Mouse (Mus musculus) right cerebral cortex, postnatal 10 days (tissue): ENCODE measurements around the gene Fas.

Source experiments
- DNase-seq, 2 experiments: peaks; one replicate each; pipeline ENCODE4 v3.0.0; 2021; ENCODE audit warnings: low spot score in 2 of 2

Fas gene

DNA sequence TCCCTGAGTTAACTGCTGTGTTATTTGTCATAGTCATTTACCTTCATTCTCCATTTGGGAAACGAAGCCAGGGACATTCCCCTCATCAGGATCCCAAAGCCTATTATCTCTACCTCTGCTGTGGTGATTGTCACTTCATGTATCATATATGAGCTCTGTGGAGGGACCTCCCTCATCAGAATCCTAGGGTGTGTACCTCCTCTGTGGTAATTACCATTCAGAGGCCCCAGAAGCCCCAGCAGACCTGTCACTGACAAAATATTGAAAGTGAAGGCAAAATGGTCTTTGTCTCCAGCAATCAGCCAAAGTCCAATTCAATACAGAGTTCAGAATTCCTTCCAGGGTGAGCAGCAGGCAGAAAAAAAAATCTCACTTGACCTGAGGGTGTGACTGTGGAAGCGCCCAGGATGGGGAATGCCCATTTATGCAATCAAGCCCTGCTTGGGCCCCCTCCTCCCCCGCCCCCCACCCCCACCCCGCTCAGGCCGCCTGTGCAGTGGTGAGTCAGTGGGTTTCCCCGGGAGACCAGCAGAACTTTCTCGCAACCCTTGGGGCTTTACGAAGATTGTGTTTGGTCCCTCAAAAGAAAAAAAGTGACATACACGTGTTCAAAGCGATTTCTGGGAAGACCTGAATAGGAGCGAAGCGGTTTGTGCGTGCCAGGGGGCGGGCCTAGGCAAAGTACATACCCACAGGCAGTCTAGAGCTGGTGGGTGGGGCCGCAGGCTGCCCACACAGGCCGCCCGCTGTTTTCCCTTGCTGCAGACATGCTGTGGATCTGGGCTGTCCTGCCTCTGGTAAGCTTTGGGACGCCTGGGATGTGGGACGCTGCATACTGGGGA, at the start of gene Fas:
Gene Fas (plus strand): TSS at position 719 of the 842 bp plus-strand sequence.
- peak; percentile 51 to 57 for DNase-seq

DNA sequence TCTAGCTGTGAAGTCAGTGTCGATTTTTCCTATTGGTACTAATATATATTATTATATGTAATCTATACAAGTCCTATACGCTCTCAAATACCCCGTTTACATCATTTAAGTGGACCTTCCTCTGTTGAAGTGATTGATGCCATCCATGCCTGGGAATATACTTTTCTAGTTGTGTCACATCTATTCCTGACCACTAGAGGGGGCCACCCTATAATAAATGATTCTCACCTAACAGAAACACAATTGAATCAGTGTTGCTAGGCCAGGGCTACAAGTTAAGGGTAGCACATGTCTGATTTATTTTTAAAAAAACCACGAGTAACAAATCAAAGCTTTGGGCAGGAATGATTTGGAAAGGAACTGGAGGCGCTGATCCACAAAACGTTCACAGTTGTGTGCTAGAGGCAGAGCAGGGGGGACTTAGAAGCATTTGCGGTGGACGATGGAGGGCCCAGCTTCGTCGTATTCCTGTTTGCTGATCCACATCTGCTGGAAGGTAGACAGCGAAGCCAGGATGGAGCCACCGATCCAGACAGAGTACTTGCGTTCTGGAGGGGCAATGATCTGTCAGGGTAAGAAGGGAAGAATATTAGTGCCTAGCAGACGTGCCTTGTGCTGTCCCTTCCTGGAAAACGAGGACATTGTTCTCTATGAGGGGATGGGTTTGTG, 49.1 kb upstream of the Fas start:
- no peak for DNase-seq

DNA sequence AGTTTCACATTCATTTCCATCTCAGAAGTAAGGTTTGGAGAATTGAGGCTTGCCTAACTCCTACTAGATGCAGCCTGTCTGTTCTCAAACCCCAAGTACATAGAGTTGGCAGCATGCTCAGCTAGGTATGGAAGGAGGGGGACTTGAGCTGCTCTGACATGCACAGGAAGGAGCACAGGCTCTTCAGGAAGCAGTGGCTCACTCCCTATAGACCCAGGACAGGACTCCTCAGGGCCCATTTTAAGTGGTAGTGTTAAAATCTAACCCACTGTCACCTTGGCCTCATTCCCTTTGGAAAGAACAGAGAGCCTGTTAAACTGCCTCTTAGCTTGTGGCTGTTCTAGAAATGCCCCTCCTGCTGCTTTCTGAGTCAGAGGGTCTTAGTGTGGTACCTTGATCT, 47.5 kb upstream of the Fas start:
- no peak for DNase-seq

DNA sequence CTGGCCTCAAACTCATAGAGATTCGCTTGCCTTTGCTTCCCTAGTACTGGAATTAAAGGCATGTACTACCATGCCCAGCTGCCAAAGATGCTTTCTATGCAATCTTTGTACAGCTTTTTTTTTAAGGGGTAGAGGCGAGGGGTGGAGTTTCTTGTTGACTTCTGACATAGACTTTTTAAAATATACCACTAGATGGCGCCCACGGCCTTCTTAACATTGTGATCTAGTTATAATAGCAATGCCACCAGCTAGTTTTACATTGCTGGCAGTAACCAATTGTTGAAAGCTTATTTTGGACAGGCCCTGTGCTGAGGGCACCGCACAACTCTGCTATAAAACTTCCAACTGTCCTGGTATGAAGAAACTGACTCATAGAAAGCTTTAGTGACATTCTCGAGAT, 46.4 kb upstream of the Fas start:
- peak; percentile 51 to 69 for DNase-seq

DNA sequence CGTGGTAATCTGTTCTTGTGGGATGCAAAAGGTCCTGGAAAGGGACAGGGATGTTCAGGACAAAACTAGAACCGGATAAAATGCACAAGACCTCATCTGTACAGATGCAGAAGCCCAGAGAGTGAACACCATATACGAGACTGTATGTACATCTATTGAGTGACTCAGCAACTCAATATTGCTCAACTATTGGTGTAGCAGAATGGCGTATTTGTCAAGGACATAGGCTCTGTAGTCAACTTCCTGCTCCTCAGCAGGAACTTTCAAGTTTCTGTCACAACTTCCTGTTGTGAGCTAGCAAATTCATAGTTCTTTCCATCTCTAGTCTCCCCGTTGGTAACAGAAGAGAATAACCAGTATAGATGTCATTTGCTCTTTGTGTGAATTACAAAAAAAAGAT, 41.9 kb upstream of the Fas start:
- no peak for DNase-seq

DNA sequence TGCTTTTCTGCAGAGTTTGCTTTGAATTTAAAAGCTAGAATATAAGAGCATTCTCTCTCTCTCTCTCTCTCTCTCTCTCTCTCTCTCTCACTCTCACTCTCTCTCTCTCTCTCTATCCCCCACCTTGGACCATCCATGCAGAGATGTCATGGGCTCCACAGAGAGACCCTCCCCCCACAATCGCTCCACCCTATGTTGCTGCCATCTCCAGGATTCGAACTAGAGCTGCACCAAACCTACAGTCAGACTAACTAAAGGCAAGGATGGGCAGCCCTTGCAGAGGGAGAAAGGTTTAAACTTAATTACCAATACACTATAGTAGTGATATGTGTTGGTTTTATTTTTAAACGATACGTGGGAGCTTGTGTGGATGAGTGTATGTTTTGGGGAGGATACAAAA, 39.8 kb upstream of the Fas start:
- DNase-seq, result no peak

DNA sequence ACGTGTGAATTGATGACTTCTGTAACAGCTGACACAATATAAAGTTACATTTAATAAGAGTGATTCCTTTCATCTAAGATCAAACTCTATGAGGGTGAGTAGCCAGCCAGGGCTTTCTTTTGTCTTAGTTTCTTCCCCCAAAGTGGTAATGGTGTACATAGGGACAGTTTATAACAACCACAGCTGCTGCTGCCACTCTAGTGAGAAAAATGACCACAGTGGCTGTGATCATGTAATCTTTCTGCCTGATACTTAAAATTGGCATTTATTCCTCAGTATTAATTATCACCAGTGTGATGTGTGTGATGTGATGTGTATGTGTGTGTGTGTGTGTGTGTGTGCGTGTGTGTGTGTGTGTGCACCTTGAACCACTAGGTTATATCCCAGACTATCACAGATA, 38.6 kb upstream of the Fas start:
- no peak for DNase-seq

DNA sequence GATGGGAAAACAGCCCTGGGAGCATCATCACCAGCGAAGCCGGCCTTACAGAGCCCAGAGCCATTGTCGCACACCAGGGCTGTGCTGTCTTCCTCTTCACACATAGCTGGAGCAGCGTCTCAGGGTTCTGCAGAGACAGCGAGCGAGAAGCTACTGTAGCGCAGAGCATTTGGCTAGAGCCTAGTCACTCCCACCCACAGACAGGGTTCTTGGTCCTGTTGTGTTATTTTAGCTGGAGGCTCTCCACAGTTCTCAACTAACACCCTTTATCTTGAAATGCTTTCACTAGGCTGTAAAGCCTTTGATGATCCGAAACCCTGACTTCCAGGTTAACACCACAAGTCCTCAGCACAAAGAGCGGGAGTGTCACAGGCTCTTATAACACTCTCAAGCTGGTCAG, 38.0 kb upstream of the Fas start:
- no peak for DNase-seq

DNA sequence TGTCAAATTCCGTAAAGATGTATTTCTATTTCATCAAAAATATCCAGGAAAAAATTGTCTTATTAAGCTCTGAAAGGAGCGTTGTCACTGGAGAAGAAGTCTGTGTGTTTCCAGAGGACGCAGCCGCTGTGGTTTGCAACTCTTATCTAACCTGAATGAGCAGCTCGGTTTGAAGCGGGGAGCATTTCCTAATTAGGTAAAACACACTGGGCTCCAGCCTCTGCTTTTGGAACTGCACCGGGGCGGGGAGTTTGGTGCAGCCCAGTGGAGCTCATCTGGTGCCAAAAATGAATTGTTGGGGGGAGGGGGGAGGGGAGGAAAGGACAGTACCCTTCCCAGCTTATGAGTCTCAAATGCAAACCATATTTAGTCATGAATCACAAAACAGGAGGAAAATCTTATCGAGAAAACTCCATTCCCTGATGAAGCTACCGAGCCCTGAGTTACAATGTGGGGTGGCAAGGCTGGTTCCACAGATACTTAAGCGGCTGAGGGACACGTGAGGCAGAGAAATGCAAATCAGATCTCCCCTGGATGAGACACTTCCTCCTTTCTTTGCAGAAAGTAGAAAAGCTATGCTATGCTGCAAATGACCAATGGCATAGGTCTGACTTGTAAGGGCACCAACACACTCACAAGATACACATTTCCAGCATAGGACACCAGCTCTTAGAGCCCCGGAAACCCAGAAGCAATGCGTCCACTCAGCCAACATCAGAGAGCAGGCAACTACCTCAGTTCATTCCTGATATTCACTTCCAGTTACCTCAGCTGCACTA, 36.2 kb upstream of the Fas start:
- no peak for DNase-seq

DNA sequence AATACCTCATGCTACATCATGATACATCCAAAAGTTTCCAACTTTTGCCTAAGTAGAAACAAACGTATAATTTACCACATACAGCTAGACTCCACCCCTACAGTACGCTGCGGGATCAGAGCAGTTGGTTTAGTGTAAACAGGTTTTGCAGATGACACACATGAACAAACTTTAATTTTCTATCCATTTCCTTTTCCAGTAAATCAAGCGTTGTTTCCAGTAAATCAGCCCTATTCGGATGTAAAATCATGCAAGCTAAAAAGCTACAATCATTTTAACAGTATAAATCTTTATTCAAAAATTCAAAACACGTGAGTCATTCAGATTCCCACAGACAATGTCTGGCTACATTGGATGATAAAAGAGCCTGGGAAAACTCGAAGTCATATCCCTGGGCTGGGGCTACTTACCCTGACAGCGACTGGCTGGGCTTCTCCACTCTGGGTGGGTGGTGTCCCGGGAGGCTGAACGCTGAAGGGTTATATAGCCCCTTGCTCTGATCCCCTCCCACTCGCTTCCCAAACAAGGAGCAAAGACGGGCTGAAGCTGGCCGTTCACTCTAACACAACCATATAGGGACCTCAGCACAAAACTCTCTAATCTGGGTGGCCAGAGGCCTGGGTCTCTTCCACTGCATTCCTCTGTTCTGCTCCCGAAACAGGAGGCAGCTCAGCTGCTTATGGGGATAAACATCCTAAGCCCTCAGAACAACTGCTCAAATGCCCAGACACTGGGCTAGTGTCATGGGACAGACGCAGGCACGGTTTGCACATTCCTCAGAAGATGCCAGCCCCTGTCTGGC, 35.4 kb upstream of the Fas start, which contains the start of gene Acta2:
Gene Acta2 (minus strand): TSS at position 711 of the 802 bp plus-strand sequence.
- DNase-seq, result no peak

DNA sequence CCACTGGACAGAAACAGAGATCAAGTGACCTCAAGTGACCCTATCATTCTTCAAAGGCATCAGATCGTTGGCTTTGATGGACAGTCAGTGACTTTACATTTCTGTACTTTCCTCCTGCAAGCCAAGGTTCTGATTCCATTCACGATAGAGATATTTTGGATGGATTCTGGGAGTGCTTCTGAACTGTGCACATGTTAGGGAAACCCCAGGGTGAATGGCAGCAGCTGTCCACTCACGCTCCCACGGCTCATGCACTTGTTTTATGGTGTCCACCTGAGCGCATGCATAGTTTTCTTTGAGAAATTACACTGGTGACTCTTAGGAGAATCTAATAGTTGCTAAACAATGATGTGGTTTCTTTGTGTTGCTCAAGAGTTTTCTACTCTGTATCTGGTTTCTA, 34.3 kb upstream of the Fas start:
- DNase-seq, result no peak

DNA sequence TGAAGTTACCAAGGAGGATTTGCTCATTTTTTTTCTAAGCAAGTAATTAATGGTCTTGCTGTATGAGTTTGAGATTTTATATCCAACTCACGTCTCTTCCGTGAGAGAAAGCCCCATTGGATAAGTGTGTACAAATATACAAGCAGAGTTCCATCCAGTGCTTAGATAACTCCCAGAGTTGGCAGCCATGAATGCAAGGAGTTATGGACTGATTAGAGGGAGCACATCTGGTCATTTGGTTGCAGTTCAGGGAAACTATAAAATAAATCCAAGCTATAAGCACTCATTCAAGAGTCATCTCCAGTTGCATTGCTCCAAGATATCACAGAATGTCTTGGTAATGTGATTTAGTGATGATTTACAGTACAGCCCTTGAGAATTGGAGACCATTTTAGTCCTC, 33.5 kb upstream of the Fas start:
- no peak for DNase-seq

DNA sequence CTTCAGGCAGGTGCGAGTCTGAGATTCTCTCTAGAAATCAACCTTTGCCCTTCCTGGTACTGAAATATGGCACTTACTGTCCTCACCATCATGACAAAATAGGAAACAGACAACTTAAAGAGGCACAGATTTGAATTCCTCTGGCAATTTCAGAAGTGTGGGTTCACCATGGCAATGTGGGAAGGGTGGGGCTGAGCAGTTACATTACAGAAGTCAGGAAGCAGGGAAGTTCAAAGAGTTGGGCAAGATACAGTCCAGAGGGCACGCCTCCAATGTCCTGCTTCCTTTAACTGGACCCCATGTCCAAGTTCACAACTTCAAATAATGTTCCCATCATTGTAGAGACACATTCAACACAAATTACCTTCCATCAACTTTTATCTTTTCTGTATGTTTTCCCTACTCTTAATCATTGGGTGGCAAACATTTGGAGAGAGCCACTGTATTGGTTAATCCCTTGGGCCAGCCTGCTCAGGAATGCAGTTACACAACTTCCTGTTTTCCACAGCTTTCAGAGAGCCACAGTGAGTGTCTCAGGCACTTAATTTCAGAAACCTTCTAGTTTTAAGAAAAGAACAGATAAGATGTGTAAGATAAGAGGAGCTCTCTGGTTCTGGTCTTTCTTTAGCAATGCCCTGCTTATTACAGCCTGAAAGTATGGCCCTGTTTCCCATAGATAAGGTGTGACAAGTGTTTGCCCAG, 28.0 kb upstream of the Fas start:
- no peak for DNase-seq

DNA sequence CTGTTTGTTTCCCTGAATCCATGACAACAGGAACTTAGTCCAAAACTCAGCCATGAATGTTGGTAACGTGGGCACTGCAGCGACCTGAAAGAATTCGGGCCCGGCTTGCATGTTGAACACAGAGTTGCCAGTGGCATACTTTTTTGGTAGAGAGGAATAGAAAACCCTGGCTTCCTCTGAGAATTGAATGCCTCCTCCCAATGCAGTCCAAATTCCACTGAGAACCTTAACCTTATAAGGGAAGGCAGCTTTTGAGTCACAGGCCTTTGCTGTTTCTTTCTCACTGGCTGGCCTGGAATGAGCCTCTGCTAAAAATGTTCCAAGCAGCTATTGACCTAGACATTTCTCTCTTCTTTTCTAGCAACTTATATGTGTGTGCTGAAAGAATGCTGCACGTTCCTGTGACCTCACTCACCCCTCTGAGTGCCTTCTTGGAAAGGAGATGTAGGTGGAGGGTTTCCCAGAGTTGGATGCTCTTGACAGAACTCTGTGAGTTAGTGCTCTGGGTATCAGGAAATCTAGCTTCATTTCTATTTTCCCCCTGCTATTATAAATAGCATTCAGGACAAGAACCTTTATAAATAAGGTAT, 24.8 kb upstream of the Fas start:
- no peak for DNase-seq

DNA sequence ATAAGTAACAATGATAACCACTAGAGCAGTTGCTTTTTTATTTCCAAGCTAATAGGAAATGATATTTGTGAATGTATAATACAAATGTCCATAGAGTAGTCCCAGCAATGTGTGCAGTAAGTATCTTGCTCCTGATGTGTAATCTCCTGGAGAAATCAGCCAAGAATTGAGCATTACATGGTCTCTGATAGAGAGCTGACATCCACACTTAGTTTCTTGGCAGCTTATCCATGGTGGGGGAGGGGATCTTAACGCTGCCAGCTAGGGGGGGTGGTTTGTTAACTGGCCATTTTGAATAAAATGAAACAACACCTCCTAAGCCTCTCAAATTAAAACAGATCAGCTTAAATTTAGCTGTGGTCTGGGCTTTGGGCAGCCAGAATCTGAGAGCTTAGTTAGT, 21.5 kb upstream of the Fas start:
- no peak for DNase-seq

DNA sequence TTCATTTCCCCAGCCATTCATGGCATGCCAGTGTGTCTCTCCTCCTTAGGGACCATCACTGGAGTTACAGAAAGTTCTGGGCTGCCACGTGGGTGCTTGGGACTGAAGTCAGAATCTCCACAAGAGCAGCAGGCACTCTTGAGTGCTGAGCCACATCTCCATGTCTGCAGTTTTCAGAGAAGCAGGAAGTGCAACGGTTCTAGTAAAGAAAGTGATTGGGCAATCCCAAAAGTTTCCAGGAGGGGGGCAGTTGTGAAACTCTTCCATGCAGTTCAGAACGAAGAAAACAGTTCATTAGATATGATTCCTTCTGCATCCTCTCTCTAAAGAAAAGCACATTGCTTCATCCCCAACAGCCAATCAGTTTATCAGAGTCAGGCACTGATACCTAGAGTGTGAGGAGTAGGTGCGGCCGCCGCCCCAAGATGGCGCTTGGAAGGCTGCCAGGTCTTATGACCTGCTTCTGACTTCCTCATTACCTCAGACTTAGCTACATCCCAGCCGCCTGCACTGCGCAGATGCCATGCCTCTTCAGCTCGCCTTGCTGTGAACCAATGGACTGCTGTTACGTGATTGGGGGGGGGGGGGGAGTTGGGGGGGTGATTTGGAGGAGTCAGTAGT, 20.2 kb upstream of the Fas start:
- DNase-seq, result no peak

DNA sequence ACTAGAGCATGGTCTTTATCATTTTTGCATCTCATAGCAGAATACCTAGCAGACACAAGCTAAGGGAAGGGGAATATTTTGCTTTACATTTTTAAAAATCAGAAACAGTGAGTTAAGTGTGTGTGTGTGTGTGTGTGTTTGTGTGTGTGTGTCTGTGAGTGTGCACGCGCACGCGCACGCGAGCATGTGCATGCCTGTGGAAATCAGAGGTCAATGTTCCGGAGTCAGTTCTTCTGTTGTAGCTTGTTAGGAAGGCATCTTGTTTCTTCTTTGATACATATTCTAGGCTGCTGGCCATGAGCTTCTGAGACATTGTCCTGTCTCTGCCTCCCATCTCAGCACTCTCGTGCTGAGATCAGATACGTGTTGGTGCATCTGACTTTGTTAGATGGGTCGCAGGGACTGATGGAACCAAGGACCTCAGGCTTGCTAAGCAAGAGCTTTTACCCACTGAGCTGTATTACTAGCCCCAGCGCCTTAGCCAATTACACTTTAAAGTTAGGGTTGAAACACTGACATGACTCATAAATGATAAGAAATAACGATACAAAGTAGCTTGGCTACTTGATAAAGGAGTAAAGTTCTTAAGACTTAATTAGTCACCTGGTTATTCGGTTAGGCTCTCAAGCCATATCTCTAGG, 19.5 kb upstream of the Fas start:
- no peak for DNase-seq

DNA sequence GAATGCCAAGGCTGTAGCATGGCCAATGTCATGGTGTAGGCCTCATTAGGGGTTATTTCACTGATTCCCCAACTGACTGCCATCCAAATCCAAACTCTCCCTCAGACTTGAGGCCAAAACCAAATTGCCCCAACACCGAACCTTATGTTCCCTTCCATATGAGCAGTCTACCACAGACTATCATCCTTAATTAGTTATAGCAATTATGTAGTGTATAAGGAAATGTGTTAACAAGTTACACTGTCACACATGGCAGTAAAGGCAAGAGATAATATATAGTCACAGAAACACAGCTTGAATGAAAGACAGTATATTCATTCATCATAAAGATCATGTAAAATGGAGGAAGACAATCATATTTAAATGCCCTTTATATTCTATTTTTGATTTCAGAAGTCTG, 17.4 kb upstream of the Fas start:
- DNase-seq, result no peak

DNA sequence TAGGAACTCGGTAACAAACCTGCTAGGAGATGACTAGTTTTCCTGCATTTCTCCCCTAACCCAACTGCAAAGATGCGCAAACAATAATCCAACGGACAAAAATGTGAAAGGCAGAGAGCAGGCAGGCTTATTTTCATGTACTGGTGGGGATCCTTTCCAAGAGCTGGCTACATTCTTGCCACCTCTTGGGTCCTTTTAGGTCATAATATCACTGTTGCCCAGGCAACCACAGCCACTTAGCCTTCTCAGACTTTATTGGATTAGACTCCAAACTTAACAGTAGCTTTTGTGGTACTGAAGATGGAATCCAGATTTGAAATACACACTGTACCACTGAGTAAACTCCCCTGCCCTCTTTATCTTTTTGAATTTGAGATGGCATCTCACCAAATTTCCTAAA, 12.4 kb upstream of the Fas start:
- DNase-seq, result no peak

DNA sequence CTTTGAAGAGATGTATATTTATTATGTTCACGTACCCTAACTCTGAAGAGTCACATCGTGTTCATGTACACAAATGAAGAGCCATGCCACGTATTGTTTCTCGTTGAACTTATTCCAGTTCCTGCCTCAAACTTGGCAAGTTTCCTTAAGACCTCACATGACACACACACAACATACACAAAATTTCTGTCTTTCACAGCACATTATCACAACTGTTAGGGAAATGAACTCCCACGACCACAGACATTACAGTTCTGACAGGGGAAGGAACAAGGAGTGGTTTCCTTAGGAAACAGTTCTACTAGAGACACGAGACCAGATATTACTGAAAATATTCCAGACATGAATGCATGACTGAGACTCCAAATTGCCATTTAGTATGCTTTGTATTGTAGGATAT, 6.9 kb upstream of the Fas start:
- no peak for DNase-seq
